Mouse (Mus musculus) CD4-positive, CD25-positive, alpha-beta regulatory T cell, adult 4 months (primary cell): ENCODE results near the gene Krt86. TPM values are rescaled to one million over a fixed set of nuclear protein-coding genes. Genes with fewer than 3 reads are reported as not detected.

Experiments used
- ATAC-seq: one replicate; pipeline ENCODE4 v1.8.0; 2017
- polyA plus RNA-seq, 2 experiments: library from polyadenylated mRNA; unstranded; fragments of 100-300 nt; shearing (Covaris generic); gene quantifications; one replicate each; pipeline ENCODE4 v1.2.1; 2017

Krt86 gene
- not detected for polyA plus RNA-seq

DNA sequence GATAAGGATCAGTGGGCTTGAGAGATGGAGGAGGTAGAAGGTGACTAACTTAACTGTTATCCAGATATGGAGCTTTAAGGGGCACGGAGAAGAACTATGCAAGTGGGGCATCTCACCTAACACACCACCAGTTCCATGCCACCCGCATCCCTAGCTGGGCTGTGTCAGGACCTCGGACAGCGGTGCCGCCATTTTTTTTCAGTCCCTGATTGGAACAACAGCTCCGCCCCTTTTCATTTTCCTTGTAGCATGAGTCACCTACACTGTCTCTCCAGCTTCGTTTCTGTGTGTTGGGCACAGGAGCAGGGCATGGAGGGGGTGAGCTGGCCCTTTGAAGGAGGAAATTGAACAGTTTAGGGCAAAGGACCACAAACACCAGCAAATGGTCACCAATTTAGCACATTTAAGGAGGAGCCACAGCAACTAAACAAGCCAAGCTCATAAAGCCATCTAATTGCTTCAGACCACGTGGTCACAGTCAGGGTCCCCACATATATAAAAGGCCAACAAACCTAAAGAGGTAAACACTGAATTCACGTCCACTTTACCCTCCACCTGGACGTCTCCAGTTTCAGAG, at the start of gene Krt86:
Gene Krt86 (plus strand): TSS at position 527 of the 577 bp plus-strand sequence.
- ATAC-seq, result no peak

DNA sequence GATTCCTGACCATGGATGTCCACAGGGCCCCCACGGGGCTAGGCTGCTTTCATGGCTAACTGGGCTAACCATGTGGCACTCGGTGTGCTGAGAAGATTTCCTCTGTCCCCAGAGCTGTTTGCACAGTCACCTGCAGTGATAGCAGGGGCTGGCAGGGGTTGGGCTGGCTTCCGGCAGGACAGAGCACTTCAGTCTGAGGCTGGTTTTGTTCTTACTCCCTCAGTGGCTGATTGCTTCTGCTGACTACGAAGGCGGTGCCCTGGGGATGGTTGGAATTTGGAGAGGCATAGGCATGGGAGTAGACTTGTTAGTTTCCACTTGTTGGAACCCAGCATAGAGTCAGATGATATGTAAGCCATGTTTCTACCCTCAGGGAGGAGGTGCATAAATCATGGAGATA, 48.4 kb upstream of the Krt86 start:
- no peak for ATAC-seq

DNA sequence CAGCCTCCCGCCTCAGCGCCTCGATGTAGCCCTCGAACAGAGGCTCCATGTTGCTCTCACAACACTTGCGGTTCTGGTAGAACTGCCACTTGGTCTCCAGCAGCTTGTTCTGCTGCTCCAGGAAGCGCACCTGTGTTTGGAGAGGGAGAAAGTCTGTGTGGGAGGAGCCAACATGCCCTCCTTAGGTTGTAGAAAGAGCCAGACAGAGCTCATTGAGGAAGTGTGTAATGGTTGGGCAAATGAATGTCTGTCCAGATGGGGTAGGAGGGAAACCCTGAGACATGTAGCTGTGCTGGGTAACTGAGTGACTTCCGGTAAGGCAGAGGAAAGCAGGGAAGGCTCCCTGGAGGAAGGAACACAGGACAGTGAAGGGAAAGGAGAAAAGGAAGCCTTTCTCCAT, 36.7 kb upstream of the Krt86 start:
- no peak for ATAC-seq

DNA sequence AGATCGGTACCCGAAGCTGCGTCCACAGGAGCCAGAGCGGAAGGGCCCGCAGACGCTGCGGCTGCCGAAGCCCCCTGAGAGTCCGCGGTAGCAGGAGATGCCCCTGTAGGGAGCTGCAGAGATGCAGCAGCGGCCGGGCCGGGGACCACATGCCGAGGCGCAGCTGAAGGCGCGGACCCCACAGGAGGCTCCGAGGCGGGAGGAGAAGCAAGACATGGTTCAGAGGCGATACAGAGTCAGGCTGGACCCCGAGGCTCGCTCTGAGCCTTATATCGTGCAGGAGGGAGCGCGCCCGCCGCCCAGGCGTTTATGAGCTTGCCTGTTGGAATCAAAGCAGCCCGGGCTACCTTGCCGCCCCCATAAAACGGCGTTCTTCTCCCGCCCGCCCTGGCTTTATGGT, 34.7 kb upstream of the Krt86 start, which contains the start of gene Krt87:
Gene Krt87 (minus strand): TSS at position 250 of the 400 bp plus-strand sequence.
- no peak for ATAC-seq

DNA sequence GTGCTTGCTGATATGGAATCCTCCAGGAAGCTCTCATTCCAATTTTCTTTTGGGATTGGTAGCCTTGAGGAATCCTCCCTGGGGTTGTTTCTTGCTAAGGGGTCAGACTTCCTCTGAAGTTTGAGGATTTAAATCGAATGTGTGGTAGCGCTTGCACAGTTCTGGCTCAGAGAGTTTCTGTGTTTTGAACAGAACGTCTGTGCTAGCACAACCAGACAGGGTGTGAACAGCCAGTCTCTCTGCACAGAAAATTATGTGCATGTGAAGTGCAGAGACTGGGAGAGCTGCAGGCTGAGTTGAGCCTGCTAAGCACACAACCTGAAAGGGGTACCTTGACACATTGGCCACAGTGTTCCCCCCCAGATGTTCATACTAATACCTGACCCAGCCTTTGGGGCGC, 32.4 kb upstream of the Krt86 start:
- no peak for ATAC-seq

DNA sequence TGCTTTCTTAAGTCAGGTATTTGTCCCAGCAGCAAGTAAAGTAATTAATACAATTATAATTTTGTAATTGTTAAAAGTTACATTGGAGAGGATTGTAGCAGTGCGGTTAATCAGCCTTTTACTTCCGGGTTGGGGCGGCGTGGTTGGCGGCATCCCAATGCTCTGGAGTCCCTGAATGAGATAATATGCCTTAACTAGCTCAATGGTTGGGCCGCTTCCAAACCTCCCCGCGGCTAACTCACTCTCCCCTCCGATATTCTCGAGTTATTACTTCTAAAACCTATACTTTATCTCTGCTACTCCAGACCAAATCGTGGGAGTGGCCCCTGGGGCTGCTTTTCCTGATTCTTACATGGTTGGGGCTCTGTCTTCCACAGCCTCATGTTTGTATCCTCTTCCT, 26.7 kb upstream of the Krt86 start:
- ATAC-seq, result no peak

DNA sequence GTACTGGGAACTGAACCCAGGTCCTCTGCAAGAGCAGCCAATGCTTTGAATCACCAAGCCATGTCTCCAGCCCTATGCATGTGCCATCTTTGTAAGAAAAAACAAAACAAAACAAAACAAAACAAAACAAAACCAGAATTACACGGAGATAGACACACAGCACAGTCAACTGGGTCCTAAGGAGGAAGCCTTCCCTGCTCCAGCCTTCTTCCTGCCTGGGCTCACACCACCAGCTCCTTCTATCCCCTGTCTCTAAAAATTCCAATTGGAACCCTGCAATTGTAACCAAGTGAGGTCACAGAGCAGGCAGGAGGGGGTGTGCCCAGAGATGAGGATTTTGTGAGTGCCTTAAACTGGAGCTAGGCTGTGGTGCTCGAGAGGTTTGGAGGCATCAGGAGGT, 25.8 kb upstream of the Krt86 start, which contains the start of gene Krt88:
Gene Krt88 (plus strand): TSS at position 301 of the 400 bp plus-strand sequence.
- no peak for ATAC-seq

DNA sequence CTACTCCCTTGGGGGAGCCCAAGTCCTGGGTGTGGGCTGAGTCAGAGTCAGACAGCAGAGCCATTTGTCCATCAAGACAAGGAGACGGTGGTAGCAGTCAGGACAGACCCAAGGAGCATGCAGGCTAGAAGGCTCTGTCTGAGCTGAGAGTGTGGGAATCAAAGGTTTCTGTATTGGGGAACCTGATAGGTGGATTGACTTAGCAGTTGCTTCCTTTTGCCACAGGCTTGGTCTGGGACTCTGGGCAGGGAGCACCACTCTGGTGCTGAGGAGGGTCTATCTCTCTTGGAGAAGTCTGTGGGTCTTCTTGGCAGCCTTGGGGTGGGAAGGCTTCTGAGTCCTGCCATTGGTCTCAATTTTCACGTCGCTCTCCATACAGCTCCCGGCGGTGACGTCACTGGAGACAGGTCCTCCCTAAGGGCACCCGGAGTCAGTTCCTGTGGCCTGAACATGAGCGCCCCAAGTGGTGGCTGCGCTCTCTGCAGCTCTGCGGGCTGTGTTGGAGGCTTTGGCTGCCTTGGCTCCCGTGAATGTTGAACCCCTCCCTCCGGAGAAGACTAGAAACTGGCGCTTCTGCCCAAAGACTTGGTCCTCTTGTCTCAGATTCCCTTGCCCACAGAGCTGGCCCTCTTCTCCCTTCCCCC, 20.1 kb upstream of the Krt86 start:
- ATAC-seq, result no peak

DNA sequence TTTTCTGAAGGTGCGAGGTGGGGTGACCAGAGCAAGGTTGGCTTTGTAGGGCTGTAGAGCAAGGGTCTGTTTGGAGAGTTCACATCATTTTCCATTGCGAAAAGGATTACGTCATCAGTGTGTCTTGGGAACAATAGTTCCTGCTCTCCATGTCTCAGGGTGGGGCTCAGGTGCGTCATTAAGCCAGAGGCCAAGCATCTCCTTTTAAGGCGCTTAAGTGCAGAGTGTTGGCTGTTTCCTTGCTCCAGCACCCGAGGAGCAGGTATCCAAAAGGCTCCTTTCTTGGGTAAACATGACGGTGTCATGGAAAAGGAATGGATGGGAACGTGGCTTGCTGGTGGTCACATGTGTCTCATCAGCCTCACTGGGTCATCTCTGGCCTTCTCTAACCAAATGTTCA, 18.5 kb upstream of the Krt86 start:
- no peak for ATAC-seq

DNA sequence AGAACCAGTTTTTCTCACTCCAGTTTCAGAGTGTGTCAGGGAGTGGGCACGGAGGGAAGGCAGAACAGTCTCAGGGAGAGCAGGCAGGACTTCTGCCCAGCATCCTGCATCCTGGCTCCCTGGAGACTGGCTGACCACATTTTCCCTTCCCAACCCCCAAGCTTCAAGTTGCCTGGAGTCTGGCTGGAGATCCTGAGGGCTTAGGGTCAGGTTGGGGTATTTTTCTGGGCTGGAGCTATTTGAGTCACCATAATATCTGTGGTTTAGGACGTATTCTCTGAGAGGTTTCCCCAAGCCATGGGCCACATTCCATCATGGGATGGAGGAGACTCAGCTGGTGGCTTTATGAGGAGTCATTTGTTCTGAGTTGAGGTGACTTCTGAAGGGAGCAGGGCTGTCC, 18.0 kb upstream of the Krt86 start:
- no peak for ATAC-seq

DNA sequence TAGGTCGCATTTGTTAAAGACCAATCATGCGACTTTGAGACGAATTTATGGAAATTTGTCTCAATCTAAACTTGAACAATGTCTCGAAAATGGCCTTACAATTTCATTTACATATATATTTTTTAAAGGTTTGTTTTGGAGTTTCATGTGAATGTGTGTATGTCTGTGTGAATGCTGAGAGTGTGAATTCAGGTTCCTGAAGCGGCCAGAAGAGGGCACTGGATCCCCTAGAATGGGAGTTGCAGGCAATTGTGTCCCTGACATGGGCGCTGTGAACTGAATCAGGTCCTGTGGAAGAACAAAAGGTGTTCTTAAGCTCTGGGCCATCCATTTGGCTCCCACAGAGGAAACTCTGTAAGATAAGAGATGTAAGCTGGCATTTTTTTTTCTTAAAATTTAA, 17.4 kb upstream of the Krt86 start:
- ATAC-seq, result no peak

DNA sequence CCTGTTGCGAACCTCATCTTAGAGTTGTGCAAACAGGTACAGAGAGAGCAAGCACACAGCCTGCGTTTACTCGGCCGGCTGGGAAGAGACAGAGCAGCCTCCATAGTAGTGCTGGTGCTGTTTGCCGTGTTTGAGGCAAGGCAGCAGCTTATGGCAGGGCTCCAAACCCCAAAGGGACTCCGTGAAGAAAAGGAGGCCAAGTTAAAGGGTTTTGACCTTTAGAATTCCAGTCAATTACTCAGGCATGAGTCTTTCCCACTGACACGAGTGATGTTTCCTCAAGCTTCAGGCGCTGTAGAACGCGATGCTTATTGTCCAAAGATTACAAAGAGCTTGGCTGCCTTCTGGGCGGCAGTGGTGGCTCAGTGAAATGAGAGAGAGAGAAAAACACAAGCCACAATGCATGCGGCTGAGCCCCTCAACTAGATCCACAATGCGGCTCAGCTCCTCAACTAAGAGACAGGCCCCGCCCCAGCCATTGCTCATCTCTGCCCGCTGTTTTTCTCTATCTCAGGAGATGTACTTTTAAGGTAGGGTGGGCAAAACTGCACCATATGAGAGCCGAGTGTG, 14.8 kb upstream of the Krt86 start:
- no peak for ATAC-seq

DNA sequence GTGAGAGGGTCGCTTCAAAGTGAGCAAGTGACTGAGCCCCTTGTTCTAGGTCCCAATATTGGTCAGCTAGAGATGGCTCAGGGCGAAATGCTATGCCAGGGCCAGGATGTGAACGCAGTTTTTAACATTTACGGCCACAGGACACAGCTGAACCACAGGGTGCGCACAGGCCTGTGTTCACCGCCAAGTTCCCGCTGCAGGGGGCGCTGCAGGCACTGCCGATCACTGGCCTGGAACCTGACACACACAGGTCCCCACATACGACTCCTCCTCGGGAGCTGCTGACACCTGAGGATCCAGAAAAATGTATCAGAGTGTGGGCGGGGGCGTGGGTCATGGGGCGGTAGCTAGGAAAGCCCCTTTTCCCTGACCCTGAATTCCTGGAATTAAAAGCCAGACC, 14.0 kb upstream of the Krt86 start:
- ATAC-seq, result no peak

DNA sequence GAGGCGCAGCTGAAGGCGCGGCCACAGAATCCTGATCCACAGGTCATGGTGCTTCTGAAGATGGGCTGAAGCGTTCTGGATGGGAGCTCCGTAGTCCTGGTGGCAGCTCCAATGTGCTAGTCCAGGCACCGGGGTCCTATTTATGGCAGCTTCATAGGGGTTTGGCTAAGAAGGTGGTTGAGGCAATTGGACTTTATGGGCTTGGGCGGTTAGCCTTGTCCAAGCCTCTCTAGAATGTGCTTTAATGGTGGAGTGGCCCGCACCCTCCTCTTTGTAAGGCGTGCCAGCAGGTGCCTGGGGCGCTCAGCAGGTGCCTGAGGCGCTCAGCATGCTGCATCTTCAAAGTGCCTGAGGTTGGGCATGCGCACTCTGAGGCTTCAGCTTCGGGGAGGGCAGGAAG, 9.6 kb upstream of the Krt86 start, which contains the start of gene Krt81:
Gene Krt81 (minus strand): TSS at position 101 of the 400 bp plus-strand sequence.
- ATAC-seq, result no peak

DNA sequence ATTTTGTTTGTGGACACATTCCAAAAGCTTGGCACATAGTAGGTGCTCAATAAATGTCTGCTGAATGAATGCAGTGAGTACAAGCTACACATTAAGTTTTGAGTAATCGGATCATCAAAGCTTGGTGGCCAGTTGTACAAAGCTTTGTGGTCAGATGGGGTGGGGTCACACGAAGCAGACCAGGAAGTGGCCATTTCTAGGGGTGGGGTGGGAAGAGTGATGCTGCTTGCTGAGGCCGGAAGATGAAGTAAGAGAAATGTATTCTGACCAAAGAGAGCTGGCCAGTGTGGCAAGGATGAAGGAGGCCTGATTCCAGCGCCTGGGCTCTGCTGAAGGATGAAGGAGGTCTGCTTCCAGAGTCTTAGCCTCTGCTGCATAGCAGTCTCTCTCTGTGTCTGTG, 4.2 kb upstream of the Krt86 start:
- ATAC-seq, result no peak

DNA sequence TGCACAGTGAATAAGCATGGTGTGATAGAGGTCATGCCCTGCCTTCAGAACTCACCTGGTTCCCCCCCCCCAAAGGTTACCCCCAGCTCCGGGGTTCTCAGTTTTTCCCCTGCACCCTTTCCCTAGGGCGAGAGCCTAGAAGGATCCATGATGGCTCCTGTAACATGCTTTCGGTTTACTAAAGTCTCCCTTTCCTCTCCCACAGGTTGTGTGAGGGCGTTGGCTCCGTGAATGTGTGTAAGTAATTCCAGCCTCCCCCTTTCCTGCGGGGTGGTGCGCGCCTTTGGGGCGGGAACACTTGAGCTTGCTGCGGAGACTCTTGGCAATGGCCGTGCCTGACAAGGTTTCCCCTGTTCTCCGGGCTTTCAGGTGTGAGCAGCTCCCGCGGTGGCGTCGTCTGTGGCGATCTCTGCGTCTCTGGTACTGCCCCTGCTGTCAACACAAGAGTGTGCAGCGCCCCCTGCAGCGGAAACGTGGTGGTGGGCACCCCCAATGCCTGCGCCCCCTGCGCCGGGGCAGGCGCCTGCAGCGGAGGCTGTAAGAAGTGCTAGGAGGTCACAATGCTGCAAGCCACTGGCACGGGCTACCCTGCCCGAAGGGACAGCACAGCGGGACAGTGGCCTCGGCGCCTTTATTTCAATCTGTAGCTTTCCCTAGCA, 5.9 kb downstream of the Krt86 start:
- ATAC-seq, result peak; percentile 60

DNA sequence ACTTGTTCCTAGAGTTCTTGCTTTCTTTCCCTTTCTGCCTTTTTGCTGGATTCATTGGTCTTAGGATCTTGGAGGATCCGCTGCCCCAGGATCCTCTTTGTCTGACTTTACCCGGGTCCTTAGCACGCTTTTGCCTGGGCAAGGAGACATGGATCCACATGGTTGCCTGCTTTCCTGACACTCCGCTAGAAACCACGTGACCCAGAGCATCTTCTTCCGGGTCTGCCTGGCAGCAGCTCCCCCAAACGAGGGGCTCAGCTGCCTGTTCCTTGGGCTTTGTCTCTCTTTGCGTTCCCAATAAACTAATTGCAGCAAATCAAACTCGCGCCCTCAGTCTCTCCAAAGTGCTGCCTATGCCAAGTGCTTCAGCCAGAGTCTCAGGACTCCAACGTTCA, 6.4 kb downstream of the Krt86 start:
- no peak for ATAC-seq

DNA sequence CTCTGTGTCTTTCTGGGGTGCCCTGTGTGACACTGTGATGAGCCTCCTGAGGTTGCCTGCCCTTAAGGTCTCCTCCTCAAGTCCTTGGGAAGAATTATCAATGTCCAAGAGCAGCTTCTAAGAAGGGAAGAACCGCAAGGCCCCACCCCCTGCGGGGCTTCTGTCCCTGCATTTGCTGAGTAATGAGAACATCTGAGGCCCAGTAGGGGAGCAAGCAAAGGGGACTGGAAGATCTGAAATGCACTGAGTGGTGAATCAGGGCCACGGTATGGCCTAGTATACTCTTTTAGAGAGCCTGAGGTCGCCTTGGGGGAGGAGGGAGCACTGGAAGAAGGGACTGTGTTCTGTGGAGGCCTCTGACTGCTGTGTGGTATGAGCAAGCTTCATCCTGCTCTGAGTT, 8.8 kb downstream of the Krt86 start:
- no peak for ATAC-seq

DNA sequence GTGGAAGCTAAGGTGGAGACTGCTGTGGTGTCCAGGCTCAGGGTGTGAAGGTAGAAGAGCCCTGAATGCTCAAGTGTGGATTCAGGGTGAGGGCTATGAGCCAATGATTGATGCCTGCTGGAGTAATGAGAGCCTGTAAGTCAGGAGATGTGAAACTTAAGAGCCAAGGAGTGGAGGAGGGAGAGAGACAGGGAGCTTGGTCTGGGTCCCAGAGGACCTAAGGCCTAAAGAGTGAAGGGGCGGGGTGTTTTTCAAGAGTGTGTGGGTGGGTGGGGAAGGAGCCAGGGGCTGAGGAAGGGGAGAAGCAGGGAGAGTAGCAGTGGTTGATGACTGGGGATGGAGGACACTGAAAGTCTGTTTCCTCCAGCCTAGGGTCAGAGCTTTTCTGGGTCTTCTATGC, 10.4 kb downstream of the Krt86 start:
- ATAC-seq, result no peak

DNA sequence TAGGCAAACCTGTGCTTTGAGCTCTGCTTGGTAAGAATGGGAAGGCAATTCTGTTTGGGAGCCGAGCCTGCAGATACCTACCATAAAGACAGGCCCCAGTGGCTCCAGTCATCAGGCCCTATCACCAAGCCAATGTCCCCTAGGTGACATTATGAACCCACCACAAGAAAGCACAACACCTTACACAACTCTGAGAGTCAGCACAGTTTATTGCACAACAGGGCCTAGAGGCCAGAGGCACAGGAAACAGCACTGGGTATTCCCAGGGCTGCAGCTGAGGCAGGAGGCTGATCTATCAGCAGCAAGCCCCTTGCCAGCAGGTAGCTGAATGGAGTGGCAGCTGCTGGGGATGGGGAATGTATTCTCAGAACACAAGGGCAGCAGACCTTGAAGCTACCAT, 11.7 kb downstream of the Krt86 start:
- no peak for ATAC-seq

DNA sequence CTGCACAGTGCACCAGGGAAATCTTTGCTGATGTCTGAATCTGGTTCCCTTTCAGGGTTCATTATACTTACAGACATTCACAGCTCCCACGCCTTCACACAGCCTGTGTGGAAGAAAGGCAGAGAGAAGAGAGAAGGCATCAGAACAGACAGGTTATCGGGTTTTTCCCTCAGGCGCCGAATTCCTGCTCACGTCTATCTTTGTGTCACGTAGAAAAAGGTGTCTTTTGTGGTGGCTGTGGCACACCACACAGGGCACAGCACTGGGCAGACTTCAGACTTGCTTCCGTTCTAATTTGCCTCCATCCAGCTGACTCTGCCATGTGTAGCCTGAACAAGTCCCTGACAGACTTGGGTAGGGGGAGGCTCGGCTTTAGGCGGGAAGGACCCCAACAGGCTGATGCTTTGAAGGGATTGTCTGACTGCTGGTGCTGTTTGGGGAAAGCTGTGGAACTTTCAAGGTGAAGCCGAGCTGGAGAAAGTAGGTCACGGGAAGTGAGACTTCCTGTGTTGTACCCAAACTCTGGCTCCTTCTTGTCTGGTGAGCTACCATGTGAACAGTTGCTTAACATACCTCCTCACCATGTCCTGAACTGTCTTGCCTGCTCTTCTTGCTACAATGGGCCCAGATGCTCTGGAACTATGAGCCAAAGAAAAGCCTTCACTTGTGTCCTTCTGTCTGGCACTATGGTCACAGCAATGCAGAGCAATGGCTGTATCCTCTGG, 12.8 kb downstream of the Krt86 start:
- peak; percentile 53 for ATAC-seq

DNA sequence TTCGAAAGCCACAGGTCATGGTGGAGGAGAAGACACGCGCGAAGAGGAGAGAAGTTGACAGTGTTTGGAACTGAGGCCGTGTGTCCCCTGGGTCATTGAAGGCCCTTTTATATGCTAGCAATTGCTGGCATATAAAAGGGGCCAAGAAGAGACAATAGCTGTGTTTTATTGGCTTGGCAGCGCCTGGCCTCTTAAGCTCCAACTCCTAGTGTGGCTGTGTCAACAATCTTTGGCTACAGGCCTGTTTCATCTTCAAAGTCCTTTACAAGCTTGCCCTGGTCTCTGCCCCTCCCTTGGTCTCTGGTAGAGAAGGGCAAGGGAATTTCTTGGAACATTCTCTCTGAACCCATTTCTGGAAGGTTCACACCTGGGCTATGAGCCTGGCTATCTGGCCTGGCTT, 18.2 kb downstream of the Krt86 start, which contains the start of gene Krt83:
Gene Krt83 (minus strand): TSS at position 82 of the 400 bp plus-strand sequence.
- ATAC-seq, result no peak

DNA sequence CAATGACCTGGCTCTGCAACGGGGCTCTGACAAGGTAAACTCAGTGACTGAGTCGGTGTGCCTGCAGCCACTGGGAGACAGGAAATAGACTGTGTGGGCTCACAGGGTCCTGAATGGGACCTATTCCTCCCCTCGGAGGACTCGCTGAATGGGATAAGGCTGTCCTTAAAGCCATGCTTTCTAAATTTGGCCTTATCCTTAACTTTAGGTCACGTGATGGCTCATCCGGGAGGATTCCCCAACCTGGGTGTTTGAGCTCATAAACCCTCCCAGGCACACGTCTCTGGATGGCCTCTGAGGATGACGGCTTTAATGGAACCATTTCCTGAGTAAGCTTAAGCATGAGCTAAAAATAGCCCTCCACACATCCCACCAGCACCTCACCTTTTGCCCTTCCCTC, 19.4 kb downstream of the Krt86 start:
- no peak for ATAC-seq
